ENCODE assay signal across 8 mouse cellular contexts in the genomic region with DNA sequence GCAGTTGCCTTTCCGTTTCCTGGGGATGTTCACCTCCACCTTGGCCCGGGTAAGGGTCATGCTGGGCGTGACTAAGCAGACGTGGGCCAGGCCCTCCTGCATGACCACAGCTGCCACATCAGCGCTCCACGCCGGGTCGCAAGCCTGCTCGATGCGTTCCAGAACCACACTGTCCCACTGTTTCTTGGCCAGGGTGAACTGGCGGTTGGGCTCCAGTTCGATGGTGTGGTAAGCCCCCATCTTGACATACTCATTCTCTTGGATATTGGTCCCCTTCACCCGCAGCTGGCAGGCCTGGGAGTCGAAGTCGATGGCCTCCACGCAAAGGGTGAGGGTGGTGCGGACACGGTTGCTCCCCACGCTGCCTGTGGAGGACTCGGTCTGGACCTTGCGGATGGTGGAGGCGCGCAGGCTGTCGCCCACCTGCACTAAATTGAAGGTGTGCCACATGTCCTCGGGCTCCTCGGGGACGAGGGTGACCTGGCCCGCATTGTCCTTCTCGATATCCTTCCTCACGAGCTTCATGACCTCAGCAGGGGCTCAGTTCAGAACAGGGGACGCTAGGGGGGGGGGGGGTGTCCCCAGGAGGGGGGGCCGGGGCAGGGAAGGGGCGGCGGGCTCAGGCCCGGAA. TPM values are rescaled to one million over a fixed set of nuclear protein-coding genes. Genes with fewer than 3 reads are reported as not detected.
DNase-seq lines count a peak whose midpoint lies in the region; ATAC-seq and TF ChIP-seq lines count a peak whose summit lies in the region.

No protein-coding gene starts in this region.

- DNase-seq in right cerebral cortex, postnatal 14 days, result peak; percentile 21
- DNase-seq in right cerebral cortex, adult 18-20 months, result no peak
- peak; percentile 52 for DNase-seq in cerebellum, adult 9-11 months
- peak; percentile 15 to 23 for DNase-seq in frontal cortex, postnatal 10 days (ENCODE audit: low spot score in 2 of 2)
- peak; percentile 23 to 25 for DNase-seq in left cerebral cortex, adult 2 months (ENCODE audit: extremely low spot score in 1 of 2, low spot score in 2 of 2)
- DNase-seq in spleen, postnatal 10 days (ENCODE audit: low spot score in 2 of 2), result peak; percentile 46 to 48

- H3K9me3 ChIP-seq in hindbrain, embryonic 15.5 days, result no peaks in the 10 kb centered on the region

- intact Hi-C loops in left cerebral cortex, adult 2 months (cut with DNase I), result loop anchor here (5.0 kb wide), 1 partner anchor 257 kb away; no protein-coding TSS in a partner anchor

- H3K27ac ChIP-seq in hindbrain, embryonic 15.5 days (replicated peaks), result peak overlapping the region; percentile 75
- H3K27ac ChIP-seq in left cerebral cortex, adult 2 months, result peak overlapping the region; percentile 71

- peaks cover 22% of the 10 kb centered on the region for H3K4me1 ChIP-seq in hindbrain, embryonic 15.5 days (replicated peaks)

- H3K4me2 ChIP-seq in hindbrain, embryonic 15.5 days, result peak overlapping the region; percentile 91

- H3K4me3 ChIP-seq in hindbrain, embryonic 15.5 days, result peak overlapping the region; percentile 73
- H3K4me3 ChIP-seq in left cerebral cortex, adult 2 months, result peak overlapping the region; percentile 52

- 6% methylated on average over 30 of the region's 35 CpGs for WGBS in hindbrain, embryonic 15.5 days

- TF ChIP-seq CTCF in left cerebral cortex, adult 2 months (IDR thresholded peaks at IDR 0.05), result no peak

- peak; percentile 71 for ATAC-seq in hindbrain, embryonic 15.5 days (ENCODE audit: low FRiP score, low read depth)
- peak; percentile 46 for ATAC-seq in megakaryocyte-erythroid progenitor cell, adult 5-6 weeks (replicated peaks; ENCODE audit: low FRiP score, low TSS enrichment, poor library complexity, severe bottlenecking)

- H3K9ac ChIP-seq in hindbrain, embryonic 15.5 days, result peak overlapping the region; percentile 71

- peaks cover 21% of the 10 kb centered on the region for H3K36me3 ChIP-seq in hindbrain, embryonic 15.5 days

- no peaks in the 10 kb centered on the region for H3K27me3 ChIP-seq in hindbrain, embryonic 15.5 days

RNA-seq across cellular contexts. Expression of a gene that starts 0.5 kb away (rescaled TPM):
- 4.7 and 5.2 TPM in 2 replicates for polyA plus RNA-seq in hindbrain, embryonic 15.5 days (2015; fragmentation: Nextera tagmentation; extraction: Ambion mirVana)
- 10 to 100 TPM; 19.5 to 24.1 TPM for total RNA-seq in left cerebral cortex, adult 2 months (2021)
- total RNA-seq in megakaryocyte-erythroid progenitor cell, adult 5-6 weeks (2014; fragmentation: Nextera tagmentation), result 10.6 and 23.9 TPM in 2 replicates
- 4.7 and 9.6 TPM in 2 replicates for total RNA-seq in megakaryocyte-erythroid progenitor cell, adult 5-6 weeks (2017)

RNA-seq across cellular contexts. Expression of a gene that starts 12.2 kb away (rescaled TPM):
- polyA plus RNA-seq in hindbrain, embryonic 15.5 days (2015; fragmentation: Nextera tagmentation; extraction: Ambion mirVana), result 2.9 and 3.1 TPM in 2 replicates
- 1 to 10 TPM; 1.5 to 2.0 TPM for total RNA-seq in left cerebral cortex, adult 2 months (2021)
- 7.8 and 12.5 TPM in 2 replicates for total RNA-seq in megakaryocyte-erythroid progenitor cell, adult 5-6 weeks (2014; fragmentation: Nextera tagmentation)
- total RNA-seq in megakaryocyte-erythroid progenitor cell, adult 5-6 weeks (2017), result not detected in 2 replicates

RNA-seq across cellular contexts. Expression of a gene that starts 12.3 kb away (rescaled TPM):
- polyA plus RNA-seq in hindbrain, embryonic 15.5 days (2015; fragmentation: Nextera tagmentation; extraction: Ambion mirVana), result 6.3 and 7.3 TPM in 2 replicates
- 1 to 10 TPM; 5.8 to 7.1 TPM for total RNA-seq in left cerebral cortex, adult 2 months (2021)
- 0.12 TPM in 1 of 2 replicates, not detected in the other for total RNA-seq in megakaryocyte-erythroid progenitor cell, adult 5-6 weeks (2014; fragmentation: Nextera tagmentation)
- 0.23 TPM in 1 of 2 replicates, not detected in the other for total RNA-seq in megakaryocyte-erythroid progenitor cell, adult 5-6 weeks (2017)

Comparison
In these comparisons a context has a peak if more than half of its experiments do, and no peak if none do; other contexts are left out.
1. RNA of a gene that starts 12.3 kb away (total RNA-seq): 5.8 to 7.1 TPM in left cerebral cortex, adult 2 months; 0.12 to 0.23 TPM in megakaryocyte-erythroid progenitor cell, adult 5-6 weeks; every median in the first group is over 4 times any median in the second.